Mouse (Mus musculus) heart, adult 2 months (tissue): Measurements from ENCODE around the gene 4930518I15Rik.

Experiments used
- CTCF ChIP-seq: fragments of 200-600 bp; IDR thresholded peaks from 2 replicates; pipeline ENCODE4 v1.8.1; 2022; ENCODE audit warnings: antibody characterized with exemption, mild to moderate bottlenecking, moderate library complexity
- EP300 ChIP-seq: fragments of 200-500 bp; IDR thresholded peaks from 2 replicates; pipeline ENCODE4 v1.6.1; 2011; ENCODE audit warnings: low read depth, low read length, control low read depth; ENCODE audit not compliant: insufficient read depth
- POLR2A ChIP-seq: fragments of 200-500 bp; IDR thresholded peaks from 2 replicates; pipeline ENCODE4 v1.6.1; 2011; ENCODE audit warnings: mild to moderate bottlenecking, low read depth, low read length, control low read depth; ENCODE audit not compliant: insufficient read depth

DNA sequence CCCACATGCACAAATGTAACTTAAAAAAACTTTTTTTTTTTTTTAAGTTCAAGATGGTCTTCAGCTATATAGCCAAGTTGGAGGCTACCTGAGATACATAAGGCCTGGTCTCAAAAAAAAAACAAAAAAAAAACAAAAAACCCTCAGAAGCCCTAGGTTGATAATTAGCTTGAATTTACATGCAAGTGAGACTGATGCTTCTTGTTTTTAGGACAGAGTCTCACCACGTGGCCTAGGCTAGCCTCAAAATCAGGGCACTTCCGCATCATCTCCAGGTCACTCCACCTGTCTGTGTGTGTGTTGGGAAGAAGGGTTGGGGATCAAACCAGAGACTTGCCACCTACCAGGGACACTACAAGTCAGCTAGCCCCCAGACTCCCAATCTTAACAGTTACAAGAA, at the start of gene 4930518I15Rik:
- no peak for TF ChIP-seq EP300
- TF ChIP-seq CTCF: no peak
- no peak for TF ChIP-seq POLR2A
